Comparison of ENCODE assay signal across 11 mouse cellular contexts in genomic region chr4:66302686-66303310, GRCm38 (mm10).
DNase-seq lines count a peak whose midpoint lies in the region; ATAC-seq and TF ChIP-seq lines count a peak whose summit lies in the region.
"Had no signal": no experiment of that assay in that cellular context is flagged by ENCODE, and none has a peak within 500 bp of the region (broad histone marks: within the 10 kb centered on the region; RNA-seq: fewer than 3 reads in every experiment).

No protein-coding gene starts in this region.

- no peak overlapping the region for H3K4me2 ChIP-seq in hindbrain, embryonic 14.5 days (replicated peaks)
- H3K4me2 ChIP-seq in hindbrain, embryonic 11.5 days (replicated peaks; ENCODE audit: low read depth, low read length): no peak overlapping the region
- no peak overlapping the region for H3K4me2 ChIP-seq in midbrain, embryonic 15.5 days

- no peaks in the 10 kb centered on the region for H3K27me3 ChIP-seq in hindbrain, embryonic 14.5 days (ENCODE audit: control insufficient read depth, insufficient read depth, low read length)
- no peaks in the 10 kb centered on the region for H3K27me3 ChIP-seq in hindbrain, embryonic 11.5 days (ENCODE audit: control insufficient read depth, insufficient read depth, low read length)
- no peaks in the 10 kb centered on the region for H3K27me3 ChIP-seq in midbrain, embryonic 15.5 days (replicated peaks)
- no peaks in the 10 kb centered on the region for H3K27me3 ChIP-seq in thymus, adult 2 months (ENCODE audit: control insufficient read depth, insufficient read depth, low read length)
- H3K27me3 ChIP-seq: CH12.LX had no signal

- no peak for TF ChIP-seq POLR2A in brain, embryonic 14.5 days (IDR thresholded peaks at IDR 0.05; ENCODE audit: borderline replicate concordance, extremely low read depth, insufficient read depth, insufficient read length, poor library complexity, severe bottlenecking)
- TF ChIP-seq POLR2A in thymus, adult 2 months (IDR thresholded peaks at IDR 0.05; ENCODE audit: control insufficient read depth, extremely low read depth, insufficient read depth, low read length, poor library complexity): no peak

- ATAC-seq in hindbrain, embryonic 14.5 days (ENCODE audit: low FRiP score): peak; percentile 60; the same call in 1 of the 2 replicates
- no peak for ATAC-seq in hindbrain, embryonic 11.5 days (ENCODE audit: low FRiP score)
- peak; percentile 63 for ATAC-seq in midbrain, embryonic 15.5 days (replicated peaks)

- no peak overlapping the region for H3K4me3 ChIP-seq in hindbrain, embryonic 14.5 days (replicated peaks; ENCODE audit: low read length)
- no peak overlapping the region for H3K4me3 ChIP-seq in hindbrain, embryonic 11.5 days (ENCODE audit: low read depth, low read length)
- H3K4me3 ChIP-seq in midbrain, embryonic 15.5 days: no peak overlapping the region
- H3K4me3 ChIP-seq in thymus, adult 2 months (ENCODE audit: control insufficient read depth, insufficient read depth, low read length): no peak overlapping the region
- H3K4me3 ChIP-seq: heart, adult 2 months had no signal

- no peak overlapping the region for H3K9ac ChIP-seq in hindbrain, embryonic 14.5 days
- no peak overlapping the region for H3K9ac ChIP-seq in hindbrain, embryonic 11.5 days (ENCODE audit: low read depth, low read length)
- H3K9ac ChIP-seq in midbrain, embryonic 15.5 days: no peak overlapping the region

- H3K36me3 ChIP-seq in hindbrain, embryonic 14.5 days (replicated peaks; ENCODE audit: control insufficient read depth, insufficient read depth): no peaks in the 10 kb centered on the region
- no peaks in the 10 kb centered on the region for H3K36me3 ChIP-seq in hindbrain, embryonic 11.5 days (ENCODE audit: control insufficient read depth, insufficient read depth, low read length)
- H3K36me3 ChIP-seq in midbrain, embryonic 15.5 days (replicated peaks): no peaks in the 10 kb centered on the region
- no peaks in the 10 kb centered on the region for H3K36me3 ChIP-seq in thymus, adult 2 months (ENCODE audit: control insufficient read depth, insufficient read depth, low read length)

- peak overlapping the region; percentile 62; the same call in 1 of the 2 replicates for H3K27ac ChIP-seq in hindbrain, embryonic 14.5 days
- H3K27ac ChIP-seq in hindbrain, embryonic 11.5 days (ENCODE audit: low read depth, low read length): no peak overlapping the region
- no peak overlapping the region for H3K27ac ChIP-seq in midbrain, embryonic 15.5 days
- no peak overlapping the region for H3K27ac ChIP-seq in thymus, adult 2 months (ENCODE audit: control insufficient read depth, insufficient read depth, low read length)
- H3K27ac ChIP-seq: heart, adult 2 months had no signal

- no peak for TF ChIP-seq CTCF in brain, embryonic 14.5 days (IDR thresholded peaks at IDR 0.05; ENCODE audit: borderline replicate concordance, extremely low read depth, insufficient read depth, insufficient read length)
- TF ChIP-seq CTCF in thymus, adult 2 months (IDR thresholded peaks at IDR 0.05; ENCODE audit: borderline replicate concordance, control insufficient read depth, extremely low read depth, insufficient read depth, low read length, poor library complexity): no peak

- no peak for DNase-seq in hindbrain, embryonic 14.5 days (ENCODE audit: low spot score)
- no peak for DNase-seq in hindbrain, embryonic 11.5 days (ENCODE audit: low spot score)
- peak; percentile 72 for DNase-seq in brain, embryonic 14.5 days (ENCODE audit: low read depth)
- DNase-seq in cerebellum, adult 9-11 months: peak; percentile 49
- no peak for DNase-seq in thymus, adult 2 months
- no peak for DNase-seq in embryo, embryonic 10.5 days (ENCODE audit: low spot score)
- DNase-seq: heart, adult 2 months; kidney, adult 8-10 months; right cerebral cortex, postnatal 25 days had no signal

- peaks cover 8% of the 10 kb centered on the region; the same call in 1 of the 2 replicates for H3K4me1 ChIP-seq in hindbrain, embryonic 14.5 days (replicated peaks; ENCODE audit: control insufficient read depth, insufficient read depth, low read length)
- no peaks in the 10 kb centered on the region for H3K4me1 ChIP-seq in hindbrain, embryonic 11.5 days (replicated peaks; ENCODE audit: control insufficient read depth, insufficient read depth, low read length)
- peaks cover 8% of the 10 kb centered on the region for H3K4me1 ChIP-seq in midbrain, embryonic 15.5 days
- H3K4me1 ChIP-seq in thymus, adult 2 months (replicated peaks; ENCODE audit: control insufficient read depth, insufficient read depth, low read length): no peaks in the 10 kb centered on the region

- H3K9me3 ChIP-seq in hindbrain, embryonic 14.5 days (ENCODE audit: control insufficient read depth, low read length): no peaks in the 10 kb centered on the region
- H3K9me3 ChIP-seq in hindbrain, embryonic 11.5 days (ENCODE audit: control insufficient read depth, low read length): no peaks in the 10 kb centered on the region
- no peaks in the 10 kb centered on the region for H3K9me3 ChIP-seq in midbrain, embryonic 15.5 days

- WGBS in hindbrain, embryonic 14.5 days: 54% methylated on average over 7 of the region's 7 CpGs
- 78% methylated on average over 7 of the region's 7 CpGs for WGBS in hindbrain, embryonic 11.5 days
- 54% methylated on average over 7 of the region's 7 CpGs for WGBS in midbrain, embryonic 15.5 days
- 85% methylated on average over 7 of the region's 7 CpGs for WGBS in thymus, adult 2 months

Comparison
In these comparisons a context has a peak if more than half of its experiments do, and no peak if none do; other contexts are left out.
1. DNase-seq: peak in brain, embryonic 14.5 days (single experiment) and cerebellum, adult 9-11 months (single experiment); none in hindbrain, embryonic 14.5 days (single experiment), hindbrain, embryonic 11.5 days (single experiment), thymus, adult 2 months (single experiment) and embryo, embryonic 10.5 days (single experiment).